Mouse (Mus musculus) embryonic facial prominence, embryonic 14.5 days (tissue): Measurements from ENCODE around the gene Sema6c. TPM values are rescaled to one million over a fixed set of nuclear protein-coding genes. Genes with fewer than 3 reads are reported as not detected.
"Not testable (repeated sequence)": the region's sequence is repeated elsewhere in the genome, so short reads cannot be mapped to it uniquely, and the experiment has no call there.

Experiments used
- ATAC-seq: fragments of 200-750 bp; cut with Nextera tagmentation; 2 replicates; pipeline ENCODE4 v1.8.0; 2017; ENCODE audit warnings: low read depth, moderate number of reproducible peaks, moderate TSS enrichment
- DNase-seq: peaks from one replicate; pipeline ENCODE4 v3.0.0-alpha.2; 2015; ENCODE audit warnings: low spot score
- H3K27ac ChIP-seq: fragments of 300-500 bp; sonication (generic); replicated peaks from 2 replicates; pipeline ENCODE4 v1.5.1; 2014; ENCODE audit warnings: low read depth, mild to moderate bottlenecking, low read length, moderate library complexity
- H3K27me3 ChIP-seq: fragments of 300-500 bp; sonication (generic); replicated peaks from 2 replicates; pipeline ENCODE4 v1.6.1; 2014; ENCODE audit warnings: low read length; ENCODE audit not compliant: control insufficient read depth, insufficient read depth
- H3K36me3 ChIP-seq: fragments of 300-500 bp; sonication (generic); 2 replicates; pipeline ENCODE4 v1.6.1; 2014; ENCODE audit warnings: low read length, mixed read lengths; ENCODE audit not compliant: control insufficient read depth, insufficient read depth
- H3K4me1 ChIP-seq: fragments of 300-500 bp; sonication (generic); 2 replicates; pipeline ENCODE4 v1.6.1; 2014; ENCODE audit warnings: antibody characterized with exemption, low read length; ENCODE audit not compliant: control insufficient read depth, insufficient read depth
- H3K4me2 ChIP-seq: fragments of 300-500 bp; sonication (generic); 2 replicates; pipeline ENCODE4 v1.6.1; 2014; ENCODE audit warnings: low read depth, mild to moderate bottlenecking, low read length, moderate library complexity, mixed read lengths
- H3K4me3 ChIP-seq: fragments of 300-500 bp; sonication (generic); 2 replicates; pipeline ENCODE4 v1.5.1; 2014; ENCODE audit warnings: low read depth, mild to moderate bottlenecking, low read length
- H3K9ac ChIP-seq: fragments of 300-500 bp; sonication (generic); 2 replicates; pipeline ENCODE4 v1.6.1; 2014; ENCODE audit warnings: low read depth, mild to moderate bottlenecking, low read length, moderate library complexity, mixed read lengths
- H3K9me3 ChIP-seq: fragments of 300-500 bp; sonication (generic); 2 replicates; pipeline ENCODE4 v1.6.1; 2016; ENCODE audit warnings: low read length; ENCODE audit not compliant: control insufficient read depth
- WGBS: fragments of 180-500 bp; shearing (Covaris S2); extraction: QIAGEN DNeasy Blood & Tissue Kit; methylation state at CpG from one replicate; pipeline ENCODE4 v1.1.7; 2014; 5-methylcytosine and 5-hydroxymethylcytosine counted together
- polyA plus RNA-seq: library from polyadenylated mRNA; unstranded; fragments of >200 nt; fragmentation: Nextera tagmentation; extraction: Ambion mirVana; gene quantifications from 2 replicates; pipeline ENCODE4 v1.2.1, GENCODE M21; 2014

Sema6c gene
- polyA plus RNA-seq, 1 experiment from 2014 or later: 14.4 TPM

DNA sequence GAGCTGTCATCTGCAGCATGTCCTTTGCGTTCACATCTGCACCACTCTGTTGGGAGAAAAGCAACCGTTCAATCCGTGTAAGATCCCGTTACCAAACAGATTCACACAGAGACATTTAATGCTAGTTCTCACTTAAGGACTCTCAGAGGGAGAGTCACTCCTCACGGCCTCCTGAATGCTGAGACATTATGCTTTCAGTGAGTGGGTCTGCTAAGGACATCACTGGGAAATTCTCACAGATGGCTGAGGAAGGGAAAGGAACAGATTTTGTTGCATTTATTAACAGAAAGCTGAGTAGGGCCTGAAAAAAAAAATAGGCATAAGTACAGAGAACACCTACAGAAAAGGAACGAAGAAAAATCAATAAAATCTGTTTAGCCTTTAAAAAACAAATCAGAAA is 43.6 kb downstream of the Sema6c start:
- Histone ChIP-seq H3K9ac (no peak overlapping the region), H3K27ac (no peak overlapping the region), H3K4me2 (no peak overlapping the region), H3K36me3 (peaks cover 94% of the 10 kb centered on the region), H3K9me3 (no peaks in the 10 kb centered on the region), H3K27me3 (no peaks in the 10 kb centered on the region), H3K4me3 (no peak overlapping the region), H3K4me1 (no peaks in the 10 kb centered on the region)
- 90% methylated on average over 6 of the region's 6 CpGs for WGBS
- no peak for ATAC-seq
- no peak for DNase-seq

DNA sequence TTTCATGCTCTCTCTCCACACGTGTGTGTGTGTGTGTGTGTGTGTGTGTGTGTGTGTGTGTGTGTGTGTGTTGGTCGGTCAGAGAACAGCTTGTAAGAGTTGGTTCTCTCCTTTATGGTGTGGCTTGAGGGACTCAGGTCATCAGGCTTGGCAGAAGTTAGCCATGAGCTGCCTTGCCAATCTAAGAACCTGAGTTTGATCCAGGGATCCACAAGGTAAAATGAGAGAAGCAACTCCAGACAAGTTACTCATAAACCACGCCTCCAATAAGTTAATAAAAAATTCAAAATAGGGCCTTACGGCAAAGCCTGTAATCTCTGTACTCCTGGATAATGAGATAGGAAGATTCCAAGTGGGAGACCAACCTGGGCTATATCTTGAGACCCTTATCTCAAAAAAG is 48.0 kb downstream of the Sema6c start:
- H3K36me3 ChIP-seq: peaks cover 71% of the 10 kb centered on the region
- 84% methylated on average over 4 of the region's 4 CpGs for WGBS

DNA sequence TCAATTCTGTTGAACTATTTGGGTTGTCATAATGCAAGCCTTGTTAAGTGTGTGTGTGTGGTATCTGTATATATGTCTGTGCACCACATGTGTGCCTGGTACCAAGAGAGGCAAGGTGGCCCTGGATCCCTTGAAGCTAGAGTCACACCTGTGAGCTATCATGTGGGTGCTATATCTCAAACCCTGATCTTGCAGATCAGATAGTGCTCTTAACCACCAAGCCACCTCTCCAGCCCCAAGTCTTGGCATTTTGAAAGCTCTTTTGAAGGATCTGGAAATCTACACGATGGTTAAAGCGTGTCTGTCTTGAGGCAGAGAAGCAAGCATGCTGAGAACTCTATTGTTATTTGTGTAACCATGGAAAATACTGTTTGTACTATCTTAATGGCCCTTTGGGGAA is 50.3 kb downstream of the Sema6c start:
- Histone ChIP-seq H3K27ac (no peak overlapping the region), H3K36me3 (peaks cover 64% of the 10 kb centered on the region), H3K27me3 (no peaks in the 10 kb centered on the region), H3K4me2 (no peak overlapping the region), H3K9me3 (no peaks in the 10 kb centered on the region), H3K4me1 (no peaks in the 10 kb centered on the region), H3K4me3 (no peak overlapping the region), H3K9ac (no peak overlapping the region)
- DNase-seq: no peak
- WGBS: 81% methylated on average over 2 of the region's 2 CpGs
- no peak for ATAC-seq

More for the DNA sequence above, 48.0 kb downstream of the Sema6c start:
- ATAC-seq (no peak), DNase-seq (no peak)
- H3K4me2 ChIP-seq: no peak overlapping the region
- H3K27ac ChIP-seq: no peak overlapping the region
- H3K27me3 ChIP-seq: no peaks in the 10 kb centered on the region
- H3K9ac ChIP-seq: no peak overlapping the region
- no peaks in the 10 kb centered on the region for H3K9me3 ChIP-seq
- H3K4me3 ChIP-seq: no peak overlapping the region
- no peaks in the 10 kb centered on the region for H3K4me1 ChIP-seq

DNA sequence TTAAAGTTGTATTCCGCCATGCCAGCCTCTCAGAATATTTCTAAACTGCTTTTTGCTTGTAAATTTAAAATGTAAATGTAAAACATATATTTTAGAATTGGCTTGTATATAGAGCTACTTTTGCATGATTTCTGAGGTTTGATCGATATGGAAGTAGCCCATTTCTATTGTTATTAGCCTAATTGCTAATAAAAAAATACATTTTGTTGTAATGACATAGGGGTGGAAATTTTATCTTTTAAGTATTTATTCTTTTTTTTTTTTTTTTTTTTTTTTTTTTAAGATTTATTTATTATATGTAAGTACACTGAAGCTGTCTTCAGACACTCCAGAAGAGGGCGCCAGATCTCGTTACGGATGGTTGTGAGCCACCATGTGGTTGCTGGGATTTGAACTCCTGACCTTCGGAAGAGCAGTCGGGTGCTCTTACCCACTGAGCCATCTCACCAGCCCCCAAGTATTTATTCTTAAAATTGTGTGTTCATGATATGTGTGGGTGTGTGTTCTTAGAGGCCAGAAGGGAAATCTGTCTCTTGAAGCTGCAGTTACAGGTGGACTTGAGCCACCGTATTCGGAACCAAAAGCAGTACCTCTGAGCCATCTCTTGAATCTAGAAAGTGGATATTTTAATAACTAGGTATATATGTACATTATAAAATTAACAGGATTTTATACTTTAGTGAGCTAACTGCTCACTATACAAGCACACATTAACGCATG is 52.8 kb downstream of the Sema6c start:
- not testable (repeated sequence) for H3K4me1 ChIP-seq, H3K9me3 ChIP-seq, H3K27ac ChIP-seq, ATAC-seq, H3K4me3 ChIP-seq, H3K27me3 ChIP-seq, H3K9ac ChIP-seq, H3K4me2 ChIP-seq, DNase-seq
- WGBS: 87% methylated on average over 9 of the region's 10 CpGs
- H3K36me3 ChIP-seq: peaks cover 51% of the 10 kb centered on the region

DNA sequence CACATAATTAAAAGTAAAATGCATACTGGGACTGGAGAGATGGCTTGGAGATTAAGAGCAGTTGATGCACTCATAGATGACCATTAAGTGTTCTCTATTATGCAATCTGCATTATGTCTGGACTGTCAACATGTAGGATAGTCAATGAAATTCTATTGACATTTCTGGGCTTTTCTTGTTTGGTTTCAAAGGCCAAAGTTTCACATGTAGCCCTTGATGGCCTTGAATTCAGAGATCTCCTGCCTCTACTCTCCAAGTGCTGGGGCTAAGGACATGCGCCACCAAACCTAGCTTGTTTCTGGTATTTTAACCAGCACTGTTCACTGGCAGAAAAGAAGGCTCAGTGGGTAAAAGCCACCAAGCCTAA is 53.3 kb downstream of the Sema6c start:
- Histone ChIP-seq H3K36me3 (peaks cover 46% of the 10 kb centered on the region), H3K4me3 (no peak overlapping the region), H3K27me3 (no peaks in the 10 kb centered on the region), H3K9ac (no peak overlapping the region), H3K9me3 (no peaks in the 10 kb centered on the region), H3K4me1 (peaks cover 4% of the 10 kb centered on the region), H3K4me2 (no peak overlapping the region), H3K27ac (no peak overlapping the region)
- DNase-seq: no peak
- WGBS: 90% methylated on average over 1 of the region's 1 CpGs
- no peak for ATAC-seq

DNA sequence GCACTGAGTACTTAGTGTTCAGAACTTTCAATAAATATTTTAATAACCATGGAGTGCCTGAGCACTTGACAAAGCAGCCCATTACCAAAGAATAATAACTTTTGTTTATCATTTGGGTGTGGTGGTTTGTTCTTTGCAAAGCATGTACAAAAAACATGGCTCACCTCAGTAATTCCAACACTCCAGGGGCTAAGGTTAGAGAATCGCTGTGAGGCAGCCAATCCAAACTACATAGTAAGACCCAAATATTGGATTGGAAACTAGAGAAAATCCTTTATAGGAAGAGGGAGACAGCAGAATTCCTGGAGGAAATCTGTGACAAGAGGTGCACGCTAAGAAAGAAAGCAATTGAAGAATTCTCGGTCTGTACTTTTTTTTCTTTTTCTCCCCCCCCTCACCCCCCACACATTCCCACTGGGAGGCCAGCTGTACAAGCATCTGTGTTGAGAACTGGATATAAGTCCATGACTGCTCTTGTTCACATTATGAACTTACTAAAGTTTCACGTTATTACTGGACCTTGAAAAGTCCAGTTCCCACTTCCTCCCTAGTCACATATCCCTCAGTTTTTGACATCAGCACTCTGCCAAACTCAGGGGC is 56.5 kb downstream of the Sema6c start:
- H3K9ac ChIP-seq: peak overlapping the region; percentile 96
- peaks cover 50% of the 10 kb centered on the region for H3K36me3 ChIP-seq
- H3K9me3 ChIP-seq: no peaks in the 10 kb centered on the region
- peak overlapping the region; percentile 84 for H3K4me3 ChIP-seq
- peak overlapping the region; percentile 100 for H3K27ac ChIP-seq
- 12% methylated on average over 4 of the region's 4 CpGs for WGBS
- peak overlapping the region; percentile 70 for H3K4me2 ChIP-seq
- peak; percentile 42 for ATAC-seq
- no peak for DNase-seq
- H3K27me3 ChIP-seq: no peaks in the 10 kb centered on the region
- H3K4me1 ChIP-seq: peaks cover 4% of the 10 kb centered on the region

DNA sequence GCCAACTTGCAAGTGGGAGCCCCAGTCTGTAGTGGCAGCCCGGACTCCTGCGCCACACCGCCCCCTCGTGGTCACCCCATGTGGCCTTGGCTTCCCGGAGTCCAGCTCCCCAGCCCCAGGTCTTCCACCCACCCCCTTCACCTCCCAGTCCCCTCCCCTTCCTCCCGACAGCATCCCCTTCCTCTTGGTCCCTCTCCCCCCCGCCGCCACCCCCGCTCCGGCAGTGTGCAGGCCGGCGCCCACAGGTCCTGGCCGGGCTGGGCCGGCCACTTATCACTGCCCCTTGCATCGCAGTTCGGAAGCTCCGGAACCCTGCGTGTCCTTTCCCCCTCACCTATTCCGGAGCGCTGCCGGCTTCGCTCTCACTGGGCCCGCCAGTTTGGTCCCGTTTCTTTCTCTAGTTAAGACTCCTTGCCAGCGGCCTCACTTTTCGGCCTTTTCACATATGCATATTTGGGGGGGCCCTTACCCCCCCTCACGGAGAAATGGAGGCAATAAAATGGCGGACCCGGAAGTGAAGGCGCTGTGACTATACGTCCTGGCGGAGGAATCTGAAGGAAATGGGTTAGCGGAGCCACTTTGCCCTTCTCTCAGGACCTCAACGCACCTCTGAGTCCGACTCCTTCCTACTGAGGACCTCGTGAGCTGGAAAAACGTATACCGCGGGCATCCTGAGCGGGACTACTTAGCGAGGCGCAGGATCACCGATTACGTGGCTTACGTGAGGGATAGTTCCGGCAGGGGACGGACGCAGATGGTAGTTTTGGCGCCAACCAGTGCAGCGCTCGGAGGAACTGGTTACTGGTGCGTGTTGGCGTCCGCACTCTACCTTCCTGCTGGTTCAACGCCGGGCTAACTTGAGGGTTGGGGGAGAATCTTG is 57.2 kb downstream of the Sema6c start, which contains the start of gene Gabpb2:
TSS of gene Gabpb2 (minus strand) at position 662 of the 880 bp plus-strand sequence.
- Histone ChIP-seq H3K4me1 (peaks cover 4% of the 10 kb centered on the region), H3K9me3 (no peaks in the 10 kb centered on the region), H3K4me3 (peak within 1 kb of the TSS; percentile 84), H3K9ac (peak within 1 kb of the TSS; percentile 96), H3K27me3 (no peaks in the 10 kb centered on the region), H3K4me2 (peak within 1 kb of the TSS; percentile 70), H3K36me3 (peaks cover 56% of the 10 kb centered on the region), H3K27ac (peak within 1 kb of the TSS; percentile 100)
- ATAC-seq (peak; percentile 93), DNase-seq (peak; percentile 97)
- under 1% methylated on average over 55 of the region's 56 CpGs for whole genome bisulfite sequencing

DNA sequence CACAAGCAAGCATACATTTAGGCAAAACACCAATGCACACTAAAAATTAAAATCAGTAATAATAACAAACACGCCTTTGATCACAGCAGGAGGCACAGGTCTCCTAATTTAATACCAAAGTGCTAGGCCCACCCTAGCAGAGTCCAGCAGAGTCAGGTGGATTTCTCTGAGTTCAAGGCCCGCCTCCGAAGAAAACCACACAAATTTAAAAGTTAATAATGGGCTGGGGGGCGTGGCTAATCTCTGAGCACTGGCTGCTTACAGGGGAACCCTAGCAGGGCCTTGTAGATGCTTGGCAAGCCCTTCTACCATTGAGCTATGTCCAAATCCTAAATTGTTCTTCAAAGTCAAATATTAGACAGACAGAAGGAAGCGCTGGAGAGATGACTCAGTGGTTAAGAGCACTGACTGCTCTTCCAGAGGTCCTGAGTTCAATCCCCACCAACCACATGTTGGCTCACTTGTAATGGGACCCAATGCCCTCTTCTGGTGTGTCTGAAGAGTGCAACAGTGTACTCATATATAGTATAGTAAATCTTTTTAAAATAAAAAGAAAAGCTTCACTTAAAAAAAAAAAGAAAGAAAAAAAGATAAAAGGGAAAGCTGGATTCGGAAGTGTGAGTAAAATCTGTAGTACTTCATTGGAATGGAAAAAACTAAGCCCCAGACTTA is 58.3 kb downstream of the Sema6c start:
- H3K27ac ChIP-seq: peak overlapping the region; percentile 100

More for the DNA sequence above, 58.3 kb downstream of the Sema6c start:
- Histone ChIP-seq H3K9ac (peak overlapping the region; percentile 96), H3K4me3 (peak overlapping the region; percentile 84), H3K27me3 (no peaks in the 10 kb centered on the region), H3K36me3 (peaks cover 66% of the 10 kb centered on the region), H3K4me1 (peaks cover 4% of the 10 kb centered on the region), H3K9me3 (no peaks in the 10 kb centered on the region), H3K4me2 (peak overlapping the region; percentile 70)
- DNase-seq (no peak), ATAC-seq (no peak)
- 72% methylated on average over 6 of the region's 6 CpGs for WGBS
